Mouse (Mus musculus) right cerebral cortex, adult 2 months (tissue): ENCODE measurements around the gene Ddx52.

ENCODE experiments used
- DNase-seq, 2 experiments: peaks; one replicate each; pipeline ENCODE4 v3.0.0; 2021 to 2022; ENCODE audit warnings: low spot score in 2 of 2

Gene Ddx52

DNA sequence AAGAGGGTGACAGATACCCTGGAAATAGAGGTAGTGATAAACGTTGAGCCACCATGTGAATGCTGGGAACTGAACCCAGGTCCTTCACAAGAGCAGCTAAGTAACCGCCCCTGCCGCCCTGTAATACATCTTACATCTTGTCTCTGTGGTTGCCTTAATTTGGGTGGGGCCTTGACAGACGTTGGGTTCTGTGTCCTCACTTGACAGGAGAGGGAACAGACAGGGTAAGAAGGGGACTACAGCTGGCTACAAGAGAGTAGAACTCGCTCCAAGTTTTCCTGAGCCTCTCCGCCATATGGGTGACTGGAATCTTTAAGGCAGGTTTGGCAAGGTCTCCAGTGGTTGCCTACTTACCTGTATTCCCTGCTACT, 26.3 kb downstream of the Ddx52 start:
- DNase-seq = no peak

DNA sequence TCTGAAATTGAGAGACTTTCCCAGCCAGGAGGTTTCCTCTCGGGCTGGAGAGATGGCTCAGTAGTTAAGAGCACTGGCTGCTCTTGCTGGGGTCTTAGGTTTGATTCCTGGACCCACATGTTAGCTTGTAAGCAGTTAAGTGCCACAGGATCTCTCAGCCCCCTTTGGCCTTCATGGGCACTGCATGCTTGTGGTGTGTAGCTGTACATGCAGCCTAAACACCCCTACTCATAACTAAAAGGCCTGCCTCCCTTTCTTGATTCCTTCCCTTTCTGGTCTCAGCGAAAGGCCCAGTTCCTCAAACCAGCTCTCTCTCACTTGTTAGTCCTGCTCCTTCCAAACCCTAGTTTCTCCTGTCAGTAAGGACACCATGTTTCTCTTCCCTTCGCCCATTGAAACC, 27.2 kb downstream of the Ddx52 start:
- DNase-seq = no peak

DNA sequence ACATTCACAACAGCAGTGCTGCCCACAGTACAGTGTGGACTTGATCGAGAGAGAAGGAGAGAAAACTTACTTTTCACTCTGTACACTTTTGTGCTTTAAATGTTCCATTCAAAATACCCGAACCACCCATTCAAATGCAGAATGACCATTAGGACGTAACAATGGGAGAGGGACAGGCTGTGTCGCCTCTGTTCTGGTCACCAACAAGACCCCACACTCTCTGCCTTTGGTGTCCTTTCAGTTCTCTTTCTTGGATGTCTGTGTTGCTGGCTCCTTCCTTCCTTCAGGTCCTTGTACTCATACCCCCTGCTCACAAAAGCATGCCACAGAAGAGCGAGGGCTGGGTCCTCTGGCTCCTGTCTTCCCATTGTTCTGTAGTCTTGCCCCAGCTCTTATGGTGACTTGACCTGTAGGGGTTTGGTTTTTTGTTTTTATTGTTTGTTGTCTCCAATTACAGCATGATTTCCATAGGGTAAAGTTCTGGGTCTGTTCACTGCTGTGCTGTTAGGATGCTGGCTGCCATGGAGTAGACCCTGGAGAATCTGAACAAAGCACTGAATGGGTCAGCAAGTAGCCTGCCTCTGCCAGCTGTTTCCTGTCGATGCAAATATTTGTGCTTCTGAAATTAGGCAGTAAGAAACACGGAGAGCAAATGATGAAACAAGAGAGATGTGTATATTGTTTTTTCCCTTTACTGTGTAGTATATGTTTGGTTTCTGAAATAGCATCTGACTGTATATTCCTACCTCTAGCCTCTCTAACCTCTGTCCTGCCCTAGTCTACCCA, 32.9 kb downstream of the Ddx52 start:
- DNase-seq = no peak

DNA sequence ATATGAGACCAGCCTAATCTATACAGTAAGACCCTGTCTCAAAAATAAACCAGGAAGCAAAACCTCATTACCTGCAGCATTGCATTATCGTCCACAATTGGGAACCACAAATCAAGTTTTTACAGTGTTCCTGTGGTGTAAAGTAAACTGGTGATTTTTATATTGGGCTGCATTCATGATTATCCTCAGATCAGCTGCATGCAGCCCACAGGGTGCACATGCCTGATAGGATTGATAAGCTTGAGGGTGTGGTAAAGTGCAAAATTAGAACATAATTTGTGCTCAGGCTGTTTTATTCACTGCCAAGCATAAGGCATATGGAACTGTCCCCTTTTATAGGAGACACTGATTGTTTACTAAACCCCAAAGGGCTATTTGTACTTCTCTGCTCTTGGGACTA, 33.6 kb downstream of the Ddx52 start:
- no peak for DNase-seq

DNA sequence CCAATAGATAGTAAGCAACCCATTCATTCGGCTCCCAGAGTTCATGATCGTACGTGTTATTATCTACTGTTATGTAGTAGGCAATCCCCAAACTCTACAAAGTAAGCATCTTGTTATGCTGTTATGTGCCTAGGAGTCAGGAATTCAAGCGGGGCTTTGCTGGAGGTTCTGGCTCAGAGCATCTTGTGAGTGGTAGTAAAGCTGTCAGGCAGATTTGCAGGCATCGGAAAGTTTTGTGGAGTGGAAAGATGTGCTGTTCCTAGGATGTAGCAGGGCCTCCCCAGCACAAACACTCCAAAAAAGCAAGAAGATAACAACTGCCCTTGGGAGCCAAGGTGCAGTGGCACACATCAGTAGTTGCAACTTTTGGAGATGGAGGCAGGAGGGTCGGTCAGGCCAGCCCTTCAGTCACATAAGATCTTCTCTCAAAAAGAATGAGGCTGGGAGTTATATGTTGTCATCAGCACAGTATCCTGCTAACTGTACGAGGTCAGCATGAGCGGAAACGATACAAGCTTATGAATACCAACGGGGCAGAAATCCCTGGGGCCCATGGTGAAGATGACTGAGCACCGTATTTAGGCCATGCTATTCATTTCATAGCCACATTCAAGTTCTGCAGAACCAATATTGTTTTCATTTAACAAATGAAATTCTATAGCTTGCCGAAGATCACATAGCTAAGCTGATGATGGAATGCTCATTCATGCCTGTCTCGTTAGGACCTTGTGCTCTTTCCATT, 34.5 kb downstream of the Ddx52 start:
- no peak for DNase-seq

DNA sequence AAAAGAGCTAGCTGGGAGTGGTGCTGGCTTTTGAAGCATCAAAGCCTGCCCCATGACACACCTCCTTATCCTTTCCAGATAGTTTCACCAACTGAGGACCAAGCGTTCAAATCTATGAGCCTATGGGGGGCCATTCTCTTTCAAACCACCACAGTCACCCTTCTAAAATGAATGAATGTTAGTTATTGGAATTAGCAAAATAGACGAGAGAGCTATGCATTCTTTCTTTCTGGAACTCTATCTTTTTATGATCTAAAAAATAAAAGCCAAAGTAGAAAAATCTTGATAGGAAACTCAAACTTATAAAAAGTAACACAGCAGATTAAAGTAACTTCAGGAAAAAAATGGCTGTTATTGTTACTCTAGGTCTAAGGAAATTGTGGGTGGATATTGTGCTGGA, 35.9 kb downstream of the Ddx52 start:
- DNase-seq = no peak

DNA sequence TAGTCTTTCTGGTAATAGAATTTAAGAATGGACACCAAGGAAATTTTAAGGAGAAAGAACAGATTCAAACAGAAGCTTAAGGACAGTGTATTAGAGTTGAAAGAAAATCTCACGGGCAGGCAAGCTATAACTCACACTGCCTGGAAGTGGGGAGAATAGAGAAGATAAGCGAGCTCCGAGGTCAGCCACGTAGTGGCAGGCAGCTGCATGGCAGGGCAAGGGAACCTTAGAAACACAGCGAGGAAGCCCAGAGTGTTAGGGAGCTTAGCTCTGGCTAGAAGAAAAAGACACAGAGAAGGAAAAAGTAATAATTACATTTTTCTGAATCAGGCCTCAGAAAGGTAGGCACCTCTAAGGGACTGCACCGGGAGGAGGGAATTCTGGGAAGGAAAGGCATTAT, 38.1 kb downstream of the Ddx52 start:
- DNase-seq = no peak

DNA sequence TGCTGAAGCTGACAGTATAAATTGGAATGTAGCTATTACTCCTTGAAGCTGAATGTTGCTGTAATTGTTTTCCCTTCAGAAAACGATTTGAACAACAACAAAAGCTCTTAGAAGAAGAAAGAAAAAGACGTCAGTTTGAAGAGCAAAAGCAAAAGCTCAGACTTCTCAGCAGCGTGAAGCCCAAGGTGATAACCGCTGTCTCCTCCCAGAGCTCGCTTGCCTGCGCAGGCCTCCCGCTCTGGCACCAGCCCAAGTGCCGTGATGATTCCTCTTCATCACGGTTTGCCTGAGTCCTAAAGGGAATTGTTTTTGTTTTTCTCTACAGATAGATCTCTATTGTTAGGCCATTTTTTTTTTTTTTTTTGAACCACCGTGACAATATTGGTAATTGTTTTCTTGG, 39.5 kb downstream of the Ddx52 start:
- no peak for DNase-seq

DNA sequence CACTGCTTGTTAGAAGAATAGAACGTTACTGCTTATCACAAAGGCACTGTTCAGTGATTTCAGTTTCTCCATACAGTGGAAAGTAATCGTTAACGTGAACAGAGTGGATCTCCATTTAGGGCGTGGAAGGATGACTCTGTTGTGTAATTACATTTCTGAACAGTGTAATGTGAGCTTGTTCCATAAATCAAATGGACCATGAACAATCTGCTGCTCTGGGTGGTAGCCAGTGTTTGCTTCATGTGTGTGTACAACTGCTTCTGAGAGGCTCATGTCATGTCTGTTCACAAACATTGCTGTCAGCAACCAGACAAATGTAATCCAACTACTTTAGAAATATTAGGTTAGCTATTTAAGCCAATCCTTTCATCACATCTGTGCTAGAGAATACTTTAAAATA, 49.8 kb downstream of the Ddx52 start:
- DNase-seq = no peak

DNA sequence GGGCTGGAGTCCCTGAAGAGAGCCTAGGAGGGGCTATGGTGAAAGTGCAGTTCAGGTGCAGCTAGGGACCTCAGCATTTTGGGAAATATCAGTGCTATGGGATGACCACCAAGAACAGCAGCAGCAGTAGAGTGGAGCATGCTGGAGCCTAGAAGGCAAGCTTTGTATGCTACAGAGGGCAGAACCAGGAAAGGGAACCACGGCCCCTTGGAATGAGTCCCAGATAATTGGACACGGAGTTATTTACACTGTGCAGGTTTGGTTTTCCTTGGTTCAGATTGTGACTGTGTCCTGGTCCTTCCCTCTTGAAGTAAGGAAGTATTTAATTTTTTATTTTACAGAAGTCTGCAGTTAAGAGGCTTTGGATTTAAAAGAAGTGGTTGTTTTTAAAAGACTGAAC, 51.6 kb downstream of the Ddx52 start:
- DNase-seq = no peak

DNA sequence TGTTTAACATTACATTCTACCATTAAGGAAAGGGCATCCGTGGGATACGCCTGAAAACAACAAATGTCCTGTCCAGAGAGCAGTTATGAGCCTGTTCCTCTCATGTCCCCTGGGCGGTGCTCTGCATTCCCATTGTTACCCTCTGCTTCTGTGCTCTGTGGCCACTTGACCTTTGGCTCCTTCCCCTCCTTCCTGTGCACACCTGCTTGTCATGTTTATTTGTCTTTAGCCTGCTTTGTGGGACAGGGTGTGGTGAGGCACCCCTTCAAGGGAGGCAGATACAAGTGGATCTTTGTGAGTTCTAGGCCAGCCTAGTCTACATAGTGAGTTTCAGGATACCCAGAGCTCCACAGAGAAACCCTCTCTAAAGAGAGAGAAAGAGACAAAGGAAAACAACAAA, 52.6 kb downstream of the Ddx52 start:
- DNase-seq = no peak

DNA sequence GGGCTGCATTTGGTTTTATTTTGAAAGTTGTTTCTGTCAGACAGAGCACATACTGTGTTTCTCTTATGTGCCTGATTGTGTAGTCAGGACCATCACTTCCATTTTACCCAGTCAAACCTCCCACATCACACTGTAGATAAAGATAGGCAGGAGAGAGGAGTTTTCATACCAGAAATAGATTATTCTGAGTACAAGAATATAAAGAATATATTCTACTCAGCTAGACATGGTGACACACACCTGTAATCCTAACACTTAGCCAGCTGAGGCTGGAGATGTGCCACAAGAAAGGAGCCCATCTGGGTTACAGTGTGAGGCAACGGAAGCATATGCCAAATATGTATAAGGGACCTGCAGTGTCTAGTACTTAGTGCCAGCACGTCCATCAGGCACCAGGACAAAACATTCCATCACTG, 53.7 kb downstream of the Ddx52 start:
- DNase-seq = peak; percentile 46 to 67

DNA sequence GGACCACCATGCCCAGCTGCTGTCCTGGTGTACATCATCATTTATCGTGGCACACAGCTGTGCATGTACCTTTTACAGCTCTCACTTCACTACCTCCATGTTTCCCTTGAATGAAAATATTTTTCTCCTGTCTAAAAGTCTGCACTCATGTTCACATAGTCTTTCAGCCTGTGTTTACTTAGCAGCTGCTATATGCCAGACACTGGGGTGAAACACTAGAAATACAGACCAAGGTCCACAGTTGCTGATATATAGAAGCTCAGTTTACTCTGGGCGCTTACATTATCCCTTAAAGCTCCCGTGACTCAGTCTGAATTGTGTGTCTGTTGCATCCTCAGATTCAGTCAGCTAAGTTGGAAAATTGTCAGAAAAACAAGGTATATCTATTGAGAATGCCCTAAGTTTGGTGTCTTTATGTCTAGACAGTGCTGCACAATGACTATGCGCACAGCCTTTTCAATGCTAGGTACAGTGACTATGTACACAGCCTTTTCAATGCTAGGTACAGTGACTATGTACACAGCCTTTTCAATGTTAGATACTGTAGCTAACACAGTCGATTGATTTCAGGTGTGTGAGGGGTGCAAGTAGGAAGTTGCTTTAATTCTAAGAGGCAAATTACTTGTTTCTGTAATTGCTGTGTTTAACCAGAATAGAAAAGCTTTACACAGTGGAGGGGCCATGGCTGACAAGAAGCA, 55.5 kb downstream of the Ddx52 start:
- DNase-seq = no peak

DNA sequence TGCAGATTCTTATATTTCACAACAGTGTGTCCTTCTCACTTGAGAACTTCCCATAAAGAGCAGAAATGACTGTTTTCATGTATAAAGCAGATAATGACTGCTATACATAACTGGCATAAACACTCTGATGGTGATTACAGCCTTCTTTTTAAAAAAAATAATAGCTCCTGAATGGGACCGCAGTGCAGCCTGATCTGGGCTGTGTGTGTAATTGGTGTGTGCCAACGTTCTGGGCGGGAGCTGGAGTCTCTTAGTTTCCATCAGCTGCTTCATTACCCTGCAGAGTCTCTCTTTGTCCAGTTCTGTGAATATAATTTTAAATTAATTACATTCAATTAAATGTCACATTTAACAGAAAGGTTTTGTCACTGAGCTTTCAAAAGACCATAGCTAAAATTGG, 57.1 kb downstream of the Ddx52 start:
- no peak for DNase-seq

DNA sequence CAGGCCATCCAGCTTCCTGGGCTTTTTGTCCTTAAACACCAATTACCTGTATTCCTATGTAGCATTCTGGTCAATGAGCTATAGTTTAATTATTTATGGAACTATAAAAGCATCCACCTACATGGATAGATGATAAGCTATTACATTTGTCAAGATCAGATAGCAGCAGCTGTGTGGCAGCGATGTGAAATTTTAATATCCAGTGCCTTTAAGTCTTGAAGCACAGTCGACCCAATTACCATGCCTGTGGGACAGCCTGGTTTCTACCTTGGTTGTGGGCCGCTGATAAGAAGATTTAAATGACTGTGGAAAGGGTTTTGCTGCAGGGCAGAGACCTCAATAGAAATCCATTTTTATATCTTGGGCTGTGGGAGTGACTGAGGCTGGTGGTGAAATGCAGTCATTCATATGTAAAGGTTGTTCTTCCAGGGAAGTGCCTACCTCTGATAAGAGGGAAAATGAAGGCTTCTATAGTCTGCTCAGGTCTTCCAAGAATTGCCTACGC, 57.6 kb downstream of the Ddx52 start:
- DNase-seq = no peak

DNA sequence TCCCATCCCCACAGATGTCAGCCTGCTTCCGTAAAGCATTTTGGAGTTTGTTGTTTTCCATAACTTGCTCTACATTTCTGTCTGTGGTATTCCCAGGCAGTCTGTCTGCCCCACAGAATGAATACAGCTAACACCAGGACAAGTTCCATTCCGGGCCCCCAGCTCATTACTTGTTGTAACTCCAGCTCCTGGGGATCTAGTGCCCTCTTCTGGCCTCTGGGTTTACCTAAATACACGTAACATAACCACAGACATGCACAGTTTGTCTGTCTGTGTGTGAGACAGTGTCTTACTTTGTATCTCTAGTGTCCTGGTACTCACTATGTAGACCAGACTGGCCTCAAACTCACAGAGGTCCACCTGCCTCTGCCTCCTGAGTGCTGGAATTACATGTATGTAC, 59.4 kb downstream of the Ddx52 start:
- DNase-seq = no peak

DNA sequence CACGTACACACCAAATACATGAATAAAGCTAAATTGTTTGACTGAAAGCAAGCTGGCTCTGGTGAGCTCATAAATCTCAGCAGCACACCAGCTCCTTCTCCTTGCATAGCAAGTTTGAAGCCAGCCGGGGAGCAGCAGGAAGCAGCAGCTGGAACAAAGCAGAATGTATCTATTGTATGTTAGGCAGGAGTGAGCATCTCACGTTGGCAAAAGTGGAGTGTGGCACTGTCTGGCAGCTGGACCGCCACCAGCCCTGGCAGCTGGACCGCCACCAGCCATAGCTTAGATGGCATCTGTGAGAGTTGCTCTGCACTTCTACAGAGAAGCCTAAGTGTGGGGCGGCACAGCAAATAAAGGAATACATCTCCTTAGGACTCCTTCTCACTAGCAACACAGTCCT, 62.1 kb downstream of the Ddx52 start:
- no peak for DNase-seq

DNA sequence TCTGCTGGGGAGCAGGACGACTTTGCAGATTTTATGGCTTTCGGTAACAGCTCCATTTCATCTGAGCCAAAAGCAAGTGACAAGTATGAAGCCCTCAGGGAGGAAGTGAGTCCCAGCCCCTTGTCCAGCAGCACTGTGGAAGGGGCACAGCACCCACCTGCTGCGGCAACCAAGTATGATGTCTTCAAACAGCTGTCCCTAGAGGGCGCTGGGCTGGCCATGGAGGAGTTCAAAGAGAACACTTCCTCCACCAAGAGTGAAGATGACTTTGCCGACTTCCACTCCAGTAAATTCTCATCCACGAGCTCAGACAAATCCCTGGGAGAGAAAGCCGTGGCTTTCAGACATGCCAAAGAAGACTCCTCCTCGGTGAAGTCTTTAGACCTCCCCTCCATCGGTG, 67.1 kb downstream of the Ddx52 start:
- DNase-seq = no peak

DNA sequence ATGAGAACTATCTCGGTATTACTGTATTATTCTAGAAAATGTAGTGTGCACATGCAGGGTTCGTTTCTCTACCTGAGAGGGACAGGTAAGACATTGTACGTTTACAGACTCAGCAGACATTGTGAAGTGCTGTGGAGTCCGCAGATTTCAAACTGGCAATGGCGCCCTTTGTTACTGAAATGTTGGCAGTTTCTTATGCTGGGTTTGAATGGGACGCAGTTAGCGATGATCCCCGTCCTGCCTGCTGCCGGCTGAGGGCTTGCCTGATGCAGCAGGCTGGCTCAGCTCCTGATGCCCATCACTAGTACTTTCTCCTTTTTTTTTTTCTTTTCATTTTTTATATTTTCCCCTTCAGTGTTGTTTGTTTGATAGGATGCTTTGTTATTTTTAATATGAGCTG, 68.5 kb downstream of the Ddx52 start:
- DNase-seq = no peak

DNA sequence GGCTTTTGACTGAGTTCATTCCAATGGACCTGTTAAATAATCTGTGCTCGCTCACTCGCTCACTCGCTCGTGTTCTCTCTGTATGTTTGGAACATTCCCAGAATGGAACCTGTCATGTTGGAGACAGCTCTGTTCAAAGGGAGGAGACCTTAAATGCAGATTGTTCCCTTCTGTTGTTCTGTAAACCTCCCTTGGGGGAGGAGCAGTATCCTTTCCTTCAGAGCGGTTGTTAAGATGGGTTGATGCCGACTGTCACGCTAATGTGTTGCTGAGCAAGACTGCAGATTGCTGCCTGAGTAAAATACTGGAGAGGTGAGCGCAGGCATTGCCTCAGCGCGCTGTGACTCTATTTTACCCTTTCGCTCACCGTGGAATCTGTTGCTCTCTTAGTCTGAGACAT, 69.2 kb downstream of the Ddx52 start:
- DNase-seq = no peak

DNA sequence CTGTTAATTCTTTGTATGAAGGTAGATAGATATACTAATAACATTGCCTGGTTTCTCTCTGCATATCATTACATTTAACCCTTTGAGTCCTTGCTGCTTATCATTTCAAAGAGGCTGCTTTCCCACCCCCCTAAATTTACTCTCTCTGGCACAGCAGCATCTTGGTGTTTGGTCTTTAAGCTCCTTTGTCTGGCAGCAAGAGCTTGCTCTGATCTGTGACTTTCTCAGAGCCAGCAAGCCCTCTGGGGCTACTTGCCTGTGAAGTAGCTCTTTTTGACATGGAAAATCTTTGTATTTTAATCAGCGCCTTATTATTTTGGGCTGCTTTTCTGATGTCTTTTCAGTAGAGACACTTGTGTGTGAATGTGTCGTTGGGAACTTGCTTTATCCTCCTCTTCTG, 69.7 kb downstream of the Ddx52 start:
- no peak for DNase-seq
